Mouse (Mus musculus) CD4-positive helper T cell, adult 2 months (primary cell): Measurements from ENCODE around the gene Tas2r102.

ENCODE experiments used
- DNase-seq: peaks from one replicate; pipeline ENCODE4 v3.0.0-alpha.2; 2012; ENCODE audit warnings: low read depth, missing footprints, low spot score

Gene Tas2r102

GRCm38 (mm10) chr6:132761831-132762230 is at the start of gene Tas2r102:
Gene Tas2r102 (plus strand): TSS chr6:132762131.
- no peak for DNase-seq

GRCm38 (mm10) chr6:132737935-132738334 is 24.0 kb upstream of the Tas2r102 start, which contains the start of gene Tas2r115:
Gene Tas2r115 (minus strand): TSS chr6:132738035.
- DNase-seq = no peak

GRCm38 (mm10) chr6:132750206-132750605 is 11.7 kb upstream of the Tas2r102 start:
- DNase-seq = no peak

- no peak for DNase-seq
Observed at GRCm38 (mm10) chr6:132754430-132754829, 7.5 kb upstream of the Tas2r102 start, which contains the start of gene Tas2r124. Gene Tas2r124 (plus strand): TSS chr6:132754730.

- no peak for DNase-seq
Observed at GRCm38 (mm10) chr6:132778062-132778461, 16.1 kb downstream of the Tas2r102 start, which contains the start of gene Tas2r136. Gene Tas2r136 (minus strand): TSS chr6:132778162.

- no peak for DNase-seq
Observed at GRCm38 (mm10) chr6:132795393-132795792, 33.5 kb downstream of the Tas2r102 start.

GRCm38 (mm10) chr6:132802518-132802917 is 40.6 kb downstream of the Tas2r102 start, which contains the start of gene Tas2r117:
Gene Tas2r117 (plus strand): TSS chr6:132802818.
- DNase-seq = no peak
